Mouse (Mus musculus) spleen, adult 2 months (tissue): Measurements from ENCODE around the gene Gm20388. TPM values are rescaled to one million over a fixed set of nuclear protein-coding genes. Genes with fewer than 3 reads are reported as not detected.

Experiments
- DNase-seq, 2 experiments: peaks; one replicate each; pipeline versions ENCODE4 v3.0.0 to v3.0.0-alpha.2; 2012 to 2021; ENCODE audit warnings: low spot score in 2 of 2, low read depth in 1 of 2
- H3K27ac ChIP-seq: fragments of 200-500 bp; 2 replicates; pipeline ENCODE4 v1.5.1; 2012; ENCODE audit warnings: low read length, inconsistent platforms; ENCODE audit not compliant: insufficient read depth
- H3K27me3 ChIP-seq: fragments of 200-500 bp; 2 replicates; pipeline ENCODE4 v1.6.1; 2012; ENCODE audit warnings: mild to moderate bottlenecking, moderate library complexity, low read length, inconsistent platforms; ENCODE audit not compliant: control insufficient read depth, insufficient read depth
- H3K36me3 ChIP-seq: fragments of 200-500 bp; 2 replicates; pipeline ENCODE4 v1.6.1; 2012; ENCODE audit warnings: mild to moderate bottlenecking, low read length, inconsistent platforms; ENCODE audit not compliant: control insufficient read depth, insufficient read depth
- H3K4me1 ChIP-seq: fragments of 200-500 bp; 2 replicates; pipeline ENCODE4 v1.6.1; 2011; ENCODE audit warnings: inconsistent platforms; ENCODE audit not compliant: control insufficient read depth, insufficient read depth, insufficient read length
- H3K4me3 ChIP-seq: fragments of 200-500 bp; 2 replicates; pipeline ENCODE4 v1.5.1; 2011; ENCODE audit warnings: mild to moderate bottlenecking, inconsistent platforms; ENCODE audit not compliant: insufficient read depth, insufficient read length; ENCODE audit errors: extremely low read depth
- CTCF ChIP-seq: fragments of 200-500 bp; IDR thresholded peaks from 2 replicates; pipeline ENCODE4 v1.5.1; 2011; ENCODE audit warnings: mild to moderate bottlenecking, inconsistent platforms; ENCODE audit not compliant: insufficient read depth, insufficient read length, insufficient replicate concordance; ENCODE audit errors: extremely low read depth
- POLR2A ChIP-seq: fragments of 200-500 bp; IDR thresholded peaks from 2 replicates; pipeline ENCODE4 v1.6.1; 2011; ENCODE audit warnings: low read depth, low read length, inconsistent platforms
- WGBS: fragments of 180-500 bp; shearing (Covaris S2); methylation state at CpG from one replicate; pipeline ENCODE4 v1.1.7; 2018; 5-methylcytosine and 5-hydroxymethylcytosine counted together
- polyA plus RNA-seq: library from polyadenylated mRNA; depleted of rRNA; stranded (reverse); fragments of >200 nt; gene quantifications from 2 replicates; pipeline ENCODE4 v1.2.3, GENCODE M21; 2012

The Gm20388 gene
- polyA plus RNA-seq, 1 experiment: 26.1 TPM

DNA sequence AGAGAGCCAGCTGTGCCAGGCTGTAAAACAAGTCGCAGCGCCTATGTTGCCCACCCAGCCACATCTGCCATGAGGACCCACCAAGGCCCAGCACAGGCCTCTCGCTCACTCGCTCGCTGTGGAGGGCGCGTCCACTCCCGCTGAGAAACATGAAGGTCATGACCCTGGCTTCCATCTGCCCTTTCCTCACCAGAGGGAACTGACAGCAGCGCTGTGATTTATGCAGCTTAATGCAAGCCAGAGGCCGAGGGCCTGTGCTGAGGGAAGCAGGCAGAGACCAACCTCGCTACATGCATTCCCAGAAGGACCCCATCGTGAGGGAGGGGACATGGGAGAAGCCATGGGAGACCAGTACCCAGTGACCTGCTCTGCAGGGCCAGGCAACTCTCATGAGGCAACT, 1029.6 kb downstream of the Gm20388 start:
- 55% methylated on average over 12 of the region's 12 CpGs for WGBS
- no peak for TF ChIP-seq CTCF
- TF ChIP-seq POLR2A: no peak
- Histone ChIP-seq H3K4me3 (no peak overlapping the region), H3K27ac (no peak overlapping the region), H3K36me3 (no peaks in the 10 kb centered on the region), H3K27me3 (peaks cover 1% of the 10 kb centered on the region; the same call in 1 of the 2 replicates), H3K4me1 (no peaks in the 10 kb centered on the region)
- DNase-seq: no peak

- no peak overlapping the region; the same call in 1 of the 2 replicates for H3K27ac ChIP-seq
- 46% methylated on average over 10 of the region's 10 CpGs for WGBS
Observed at GRCm38 (mm10) chr8:120947240-120947639, 1036.6 kb downstream of the Gm20388 start.

GRCm38 (mm10) chr8:120948050-120948595, 1037.5 kb downstream of the Gm20388 start:
- Histone ChIP-seq H3K27me3 (no peaks in the 10 kb centered on the region; the same call in 1 of the 2 replicates), H3K4me1 (no peaks in the 10 kb centered on the region), H3K4me3 (no peak overlapping the region), H3K27ac (no peak overlapping the region), H3K36me3 (no peaks in the 10 kb centered on the region)
- TF ChIP-seq POLR2A: no peak
- TF ChIP-seq CTCF: no peak
- no peak for DNase-seq
- 41% methylated on average over 4 of the region's 4 CpGs for WGBS

More at GRCm38 (mm10) chr8:120947240-120947639, 1036.6 kb downstream of the Gm20388 start:
- no peak for TF ChIP-seq POLR2A
- no peak for TF ChIP-seq CTCF
- no peak for DNase-seq
- H3K36me3 ChIP-seq: no peaks in the 10 kb centered on the region
- H3K27me3 ChIP-seq: no peaks in the 10 kb centered on the region; the same call in 1 of the 2 replicates
- H3K4me3 ChIP-seq: no peak overlapping the region
- H3K4me1 ChIP-seq: no peaks in the 10 kb centered on the region

GRCm38 (mm10) chr8:120948620-120949491, 1038.2 kb downstream of the Gm20388 start:
- no peak overlapping the region; the same call in none of the 2 replicates for H3K4me3 ChIP-seq

DNA sequence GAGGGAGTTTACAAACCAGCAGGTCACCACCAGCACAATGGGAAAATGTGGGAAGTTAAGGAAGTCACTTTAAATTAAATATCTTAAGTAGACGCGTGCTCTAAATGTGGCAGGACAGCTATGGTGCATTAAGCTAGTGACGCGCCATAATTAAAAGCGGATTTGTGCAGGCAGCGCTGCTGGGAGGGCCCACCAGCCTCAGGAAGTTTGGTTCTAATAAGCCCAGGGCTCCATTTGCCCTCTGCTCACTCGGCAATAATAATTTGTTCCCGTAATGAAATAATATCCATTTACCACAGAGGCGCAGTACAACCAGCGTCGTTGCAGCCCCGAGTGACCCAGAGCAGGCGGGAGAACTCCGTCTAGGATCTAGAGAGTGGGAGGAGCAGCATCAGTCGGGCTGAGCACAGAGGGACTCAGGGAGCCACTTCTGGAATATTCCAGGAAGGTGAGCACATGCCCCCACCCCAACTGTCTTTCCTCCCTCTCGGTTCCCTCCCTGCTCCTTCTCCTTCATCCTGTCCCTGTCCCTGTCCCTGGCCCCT, 1040.1 kb downstream of the Gm20388 start:
- DNase-seq: no peak
- Histone ChIP-seq H3K27me3 (no peaks in the 10 kb centered on the region; the same call in 1 of the 2 replicates), H3K4me3 (no peak overlapping the region), H3K27ac (no peak overlapping the region), H3K36me3 (no peaks in the 10 kb centered on the region), H3K4me1 (no peaks in the 10 kb centered on the region)
- TF ChIP-seq CTCF (no peak), POLR2A (no peak)
- WGBS: 64% methylated on average over 16 of the region's 16 CpGs

More at GRCm38 (mm10) chr8:120948620-120949491, 1038.2 kb downstream of the Gm20388 start:
- no peak for DNase-seq
- Histone ChIP-seq H3K4me1 (no peaks in the 10 kb centered on the region), H3K27ac (no peak overlapping the region), H3K27me3 (no peaks in the 10 kb centered on the region; the same call in 1 of the 2 replicates), H3K36me3 (no peaks in the 10 kb centered on the region)
- TF ChIP-seq CTCF (no peak), POLR2A (no peak)
- WGBS: 10% methylated on average over 25 of the region's 25 CpGs

DNA sequence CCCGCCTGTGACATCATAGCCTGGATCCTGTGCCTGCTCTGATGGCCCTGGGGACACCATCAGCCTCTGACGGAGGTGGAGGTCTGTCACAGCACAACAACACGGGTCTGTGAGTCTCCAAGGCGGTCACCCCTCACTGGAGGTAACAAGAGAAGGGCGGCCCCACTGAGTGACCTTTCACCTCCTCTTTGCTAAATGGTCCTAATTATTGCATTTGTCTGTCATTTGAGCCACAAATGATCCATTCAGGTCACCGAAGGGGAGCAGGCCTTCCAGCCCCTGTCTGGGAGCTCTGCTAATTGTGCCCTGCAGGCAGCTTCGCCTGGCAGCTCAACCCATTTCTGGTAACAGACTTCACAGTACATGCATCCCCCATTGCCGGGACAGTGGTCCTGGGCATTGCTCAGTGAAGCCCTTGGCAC, 1048.8 kb downstream of the Gm20388 start:
- TF ChIP-seq POLR2A (no peak), CTCF (no peak)
- H3K27ac ChIP-seq: no peak overlapping the region
- H3K27me3 ChIP-seq: no peaks in the 10 kb centered on the region
- no peak overlapping the region for H3K4me3 ChIP-seq
- WGBS: 73% methylated on average over 8 of the region's 8 CpGs
- no peak for DNase-seq
- no peaks in the 10 kb centered on the region for H3K36me3 ChIP-seq
- H3K4me1 ChIP-seq: no peaks in the 10 kb centered on the region
